Mouse (Mus musculus) gastrocnemius, adult 2 months (tissue): ENCODE measurements around the gene Blm. TPM values are rescaled to one million over a fixed set of nuclear protein-coding genes. Genes with fewer than 3 reads are reported as not detected.

Experiments used
- DNase-seq: peaks from one replicate; pipeline ENCODE4 v3.0.0; 2022
- H3K27ac ChIP-seq: fragments of 200-600 bp; 2 replicates; pipeline ENCODE4 v1.8.1; 2022; ENCODE audit warnings: mild to moderate bottlenecking
- H3K4me3 ChIP-seq: fragments of 200-600 bp; 2 replicates; pipeline ENCODE4 v1.8.1; 2022; ENCODE audit warnings: mild to moderate bottlenecking, moderate library complexity
- CTCF ChIP-seq: fragments of 200-600 bp; IDR thresholded peaks from 2 replicates; pipeline ENCODE4 v1.8.1; 2022; ENCODE audit warnings: antibody characterized with exemption, mild to moderate bottlenecking, moderate library complexity
- intact Hi-C: fragments of 180-260 bp; cut with DNase I; formaldehyde crosslinking; loops from one replicate; pipeline ENCODE4 v1.15.1; 2025
- total RNA-seq, 2 experiments: library from RNA; stranded (reverse); gene quantifications; 2 replicates each; pipeline ENCODE4 v1.2.3; 2021

Gene Blm
- total RNA-seq, 2 experiments from 2014 or later, result 1.0 TPM

DNA sequence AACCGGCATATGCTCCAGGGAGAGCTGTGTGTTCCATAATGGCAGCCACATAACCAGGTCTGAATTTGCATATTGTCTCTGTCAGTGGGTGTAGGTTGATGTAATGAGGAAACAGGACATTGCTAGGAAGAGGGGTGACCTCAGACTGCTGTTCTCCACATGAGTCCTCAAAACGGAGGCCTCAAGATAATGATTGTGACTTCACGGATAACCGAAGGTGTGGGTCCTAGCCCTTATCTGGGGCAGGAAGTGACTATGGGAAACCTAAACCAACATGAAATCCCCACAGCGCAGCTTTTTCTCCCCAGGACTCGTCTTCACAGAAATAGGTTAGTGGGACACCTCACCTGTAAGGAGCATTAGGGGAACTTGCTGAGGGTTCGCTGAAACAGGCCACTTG is 118.0 kb downstream of the Blm start:
- Histone ChIP-seq H3K4me3 (no peak overlapping the region), H3K27ac (no peak overlapping the region)
- intact Hi-C loops, result no loop called here
- no peak for DNase-seq
- TF ChIP-seq CTCF, result no peak

DNA sequence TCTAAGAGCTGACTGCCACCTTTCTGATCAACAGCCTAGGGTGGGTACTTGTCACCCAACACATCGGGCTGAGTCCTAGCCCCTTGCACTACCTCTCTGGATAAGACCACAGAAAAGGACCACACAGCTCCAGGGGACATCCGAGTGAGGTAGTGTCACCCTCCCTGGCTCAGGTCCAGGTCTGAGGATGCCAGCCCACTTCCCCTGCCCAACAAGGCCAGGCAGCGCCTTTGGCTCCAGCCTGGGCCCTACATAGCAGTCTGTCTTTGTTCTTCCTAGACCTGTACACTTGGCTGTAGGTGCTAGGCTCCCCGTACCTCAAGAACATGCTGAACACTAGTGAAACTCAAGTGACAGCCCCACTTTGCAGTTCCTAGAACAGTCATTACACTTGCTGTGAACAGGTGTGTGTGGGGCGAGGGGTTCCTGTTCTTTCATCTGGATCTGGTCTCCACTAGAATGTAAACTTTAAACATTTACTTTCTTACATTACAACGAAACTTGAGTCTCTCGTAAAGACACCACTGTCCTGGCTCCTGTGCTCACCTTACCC is 120.5 kb downstream of the Blm start:
- H3K27ac ChIP-seq, result peak overlapping the region; percentile 17; the same call in 1 of the 2 replicates
- no peak for TF ChIP-seq CTCF
- intact Hi-C loops, result no loop called here
- no peak overlapping the region for H3K4me3 ChIP-seq
- no peak for DNase-seq

DNA sequence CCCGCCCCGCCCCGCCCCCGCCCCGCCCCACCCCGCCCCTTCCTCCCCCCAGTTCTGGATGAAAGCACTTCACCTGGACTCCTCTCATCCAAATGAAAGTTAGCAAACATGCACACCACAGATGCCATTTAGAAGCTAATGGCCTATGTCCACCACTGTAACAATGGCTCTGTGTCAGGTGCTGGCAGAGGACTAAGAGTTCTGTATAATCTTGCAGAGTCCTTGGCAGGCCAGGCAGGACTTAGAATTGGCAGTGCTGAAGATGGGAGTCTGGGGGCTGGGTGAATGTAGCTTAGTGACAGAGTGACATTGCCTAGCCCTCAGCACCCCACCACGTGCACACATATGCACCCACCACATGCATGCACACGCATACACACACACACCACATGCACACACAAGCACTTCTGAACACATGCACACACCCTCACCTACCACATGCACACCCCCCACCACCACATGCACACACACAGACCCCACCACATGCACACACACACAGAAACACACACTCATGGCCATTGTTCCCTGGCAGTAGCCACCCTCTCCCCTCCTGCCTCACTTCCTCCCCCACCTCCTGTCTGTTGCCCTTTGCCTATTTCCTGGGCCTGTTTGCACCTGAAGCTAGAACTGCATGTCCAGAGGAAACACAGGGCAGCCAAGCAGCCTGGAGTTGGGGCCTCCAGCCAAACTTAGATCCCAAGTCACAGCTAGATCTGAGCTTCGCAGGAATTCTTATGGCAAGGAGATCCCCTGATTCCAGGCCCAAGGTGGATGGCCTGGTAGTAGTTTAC is 121.2 kb downstream of the Blm start:
- TF ChIP-seq CTCF, result no peak
- intact Hi-C loops, result no loop called here

DNA sequence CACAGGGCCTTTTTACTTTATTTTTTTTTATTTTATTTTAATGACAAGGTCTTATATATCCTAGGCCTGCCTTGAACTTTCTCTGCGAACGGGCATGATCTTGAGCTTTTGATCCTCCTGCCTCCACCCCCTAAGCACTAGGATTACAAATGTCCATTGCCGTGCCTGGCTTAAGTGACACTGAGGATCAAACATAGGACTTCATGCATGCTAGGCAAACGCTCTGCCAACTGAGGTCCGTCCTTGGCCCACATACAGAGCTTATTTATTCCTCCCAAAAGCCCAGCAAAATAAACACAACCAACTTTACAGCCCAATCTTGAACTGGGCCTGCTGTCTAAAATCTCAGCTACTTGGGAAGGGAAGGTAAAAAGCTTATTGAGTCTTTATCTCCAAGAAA is 122.1 kb downstream of the Blm start:
- intact Hi-C loops, result no loop called here
- DNase-seq, result no peak
- no peak overlapping the region for H3K4me3 ChIP-seq
- no peak for TF ChIP-seq CTCF
- no peak overlapping the region for H3K27ac ChIP-seq

More for the DNA sequence above, 121.2 kb downstream of the Blm start:
- Histone ChIP-seq H3K4me3 (no peak overlapping the region), H3K27ac (peak overlapping the region; percentile 17; the same call in 1 of the 2 replicates)
- no peak for DNase-seq

DNA sequence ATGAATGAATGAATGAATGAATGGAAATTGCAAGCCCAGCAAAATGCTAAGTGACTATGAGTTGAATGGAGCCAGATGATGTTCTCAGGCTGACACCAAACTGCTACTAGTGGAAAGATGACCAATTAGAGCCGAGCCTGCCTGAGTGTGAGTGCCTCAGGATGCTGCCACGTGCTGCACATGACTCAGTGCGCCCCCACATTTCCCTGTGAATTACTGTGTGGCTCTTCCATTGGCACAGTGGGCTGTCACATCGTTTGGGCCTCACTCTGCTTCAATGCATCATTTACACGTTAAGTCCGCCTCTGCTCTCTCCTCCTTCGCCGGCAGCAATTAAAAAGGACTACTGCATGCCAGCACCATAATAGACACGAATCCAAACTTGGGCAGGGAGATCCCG is 122.6 kb downstream of the Blm start:
- intact Hi-C loops, result no loop called here
- TF ChIP-seq CTCF, result no peak

DNA sequence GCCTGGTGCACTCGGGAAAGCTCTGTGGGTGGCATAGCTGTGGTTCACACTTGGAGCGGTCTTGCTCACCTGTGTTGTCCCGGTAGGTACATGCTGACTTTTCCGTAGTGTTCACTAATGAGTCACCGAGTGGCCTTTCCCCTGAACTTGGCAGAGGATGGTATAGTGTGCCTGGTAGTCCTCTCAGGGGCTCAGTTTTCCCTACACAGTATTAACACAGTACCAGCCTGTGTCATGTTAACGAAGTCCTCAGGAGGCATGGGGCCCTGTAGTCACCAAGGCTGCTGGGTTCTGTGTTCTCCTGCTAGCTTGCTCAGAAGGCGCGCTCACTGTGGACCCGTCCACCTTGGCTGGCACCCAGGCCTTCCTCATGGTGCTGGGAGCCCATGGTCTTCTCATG is 124.5 kb downstream of the Blm start:
- TF ChIP-seq CTCF, result no peak
- H3K4me3 ChIP-seq, result no peak overlapping the region
- no peak overlapping the region for H3K27ac ChIP-seq
- DNase-seq, result no peak
- intact Hi-C loops, result no loop called here

More for the DNA sequence above, 122.6 kb downstream of the Blm start:
- Histone ChIP-seq H3K4me3 (no peak overlapping the region), H3K27ac (no peak overlapping the region)
- DNase-seq, result no peak

DNA sequence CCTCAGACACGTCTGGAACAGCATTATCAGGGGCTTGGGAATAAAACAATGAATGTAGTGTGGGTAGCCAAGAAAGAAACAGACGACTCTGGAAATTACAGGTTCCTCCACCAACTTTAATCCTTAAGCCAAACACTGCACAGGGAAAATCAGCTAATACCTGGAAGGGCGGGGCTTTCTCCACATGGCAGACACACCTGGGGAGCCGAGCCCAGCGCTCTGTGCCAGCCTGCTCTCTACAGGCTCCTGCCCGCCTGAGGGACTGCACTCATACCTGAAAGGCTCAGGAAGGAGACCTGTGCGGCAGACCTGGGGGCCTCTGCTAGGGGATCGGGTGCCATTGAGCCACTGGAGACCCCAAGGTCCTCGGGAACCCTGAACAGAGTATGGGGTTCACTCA is 127.2 kb downstream of the Blm start:
- no peak for TF ChIP-seq CTCF
- Histone ChIP-seq H3K27ac (no peak overlapping the region), H3K4me3 (no peak overlapping the region)
- DNase-seq, result no peak
- intact Hi-C loops, result loop anchor here (5.0 kb wide), 1 partner anchor 50 kb away; no protein-coding TSS in a partner anchor

DNA sequence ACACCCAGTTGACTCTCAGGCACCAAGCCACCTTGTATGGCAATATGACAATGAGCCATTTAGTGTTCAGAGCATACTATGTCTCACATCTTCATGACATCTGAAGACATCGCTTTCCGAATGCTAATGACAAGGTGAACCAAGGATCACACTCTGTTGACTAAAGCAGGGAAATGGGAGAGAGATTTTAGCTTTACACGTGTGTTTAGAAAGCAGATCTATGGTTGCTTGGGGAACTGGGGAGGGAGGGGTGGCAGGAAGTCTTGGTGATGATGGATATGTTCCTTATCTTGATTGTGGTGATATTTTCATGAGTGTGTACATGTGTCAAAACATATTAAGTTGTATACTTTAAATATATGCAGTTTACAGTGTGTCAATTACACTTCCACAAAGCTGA is 128.7 kb downstream of the Blm start:
- H3K27ac ChIP-seq, result no peak overlapping the region
- TF ChIP-seq CTCF, result no peak
- no peak overlapping the region for H3K4me3 ChIP-seq
- intact Hi-C loops, result loop anchor here (5.0 kb wide), 1 partner anchor 51 kb away; no protein-coding TSS in a partner anchor
- no peak for DNase-seq

DNA sequence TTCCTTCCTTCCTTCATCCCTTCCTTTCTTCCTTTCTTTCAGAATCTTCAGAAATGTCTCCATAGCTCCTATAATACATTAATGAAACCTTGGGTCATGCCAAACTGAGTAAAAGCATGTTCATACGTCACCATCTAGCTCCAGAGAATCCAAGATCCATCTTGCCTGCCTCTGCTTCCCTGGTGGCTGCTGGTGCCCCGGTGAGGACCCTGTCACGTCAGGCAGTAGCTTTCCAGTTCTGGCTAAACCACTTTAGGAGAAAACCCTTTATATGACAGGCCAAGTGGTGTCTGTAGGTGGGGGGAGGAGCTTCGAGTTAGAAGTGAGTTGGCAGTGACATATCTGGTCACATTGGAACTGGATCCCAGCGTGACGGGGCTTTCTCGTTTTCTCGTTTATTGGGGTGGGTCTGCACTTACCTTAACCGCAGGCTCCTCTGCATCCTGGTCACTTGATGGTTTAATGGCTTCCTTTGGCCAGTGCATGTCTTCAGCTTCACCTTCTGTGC is 129.7 kb downstream of the Blm start, which contains the start of gene Furin:
Gene Furin, minus strand, starts transcription at position 249 of the 508 bp plus-strand sequence.
- no peak within 1 kb of the TSS for H3K4me3 ChIP-seq
- intact Hi-C loops, result loop anchor here (5.0 kb wide), 1 partner anchor 52 kb away; no protein-coding TSS in a partner anchor
- TF ChIP-seq CTCF, result no peak
- peak within 1 kb of the TSS; percentile 97 for H3K27ac ChIP-seq
- no peak for DNase-seq

Other genes starting within 250 kb of the Blm start
- under 1 TPM; 0.38 to 0.45 TPM for gene Prc1, start 240.7 kb downstream of the Blm start, total RNA-seq
- 1 to 10 TPM; 7.3 to 8.4 TPM for gene Rccd1, start 210.7 kb downstream of the Blm start, total RNA-seq
- 10 to 100 TPM; 12.3 to 12.7 TPM for gene Unc45a, start 194.1 kb downstream of the Blm start, total RNA-seq
- 10 to 100 TPM; 23.6 to 26.1 TPM for gene Hddc3, start 192.0 kb downstream of the Blm start, total RNA-seq
- 100 to 1,000 TPM; 111 to 161 TPM for gene Man2a2, start 163.7 kb downstream of the Blm start, total RNA-seq
- gene Fes, start 147.2 kb downstream of the Blm start, total RNA-seq, result 1 to 10 TPM; 2.6 to 3.9 TPM
- 10 to 100 TPM; 48.5 to 49.0 TPM for gene Furin, start 129.7 kb downstream of the Blm start, total RNA-seq
- gene Crtc3, start 153.8 kb upstream of the Blm start, total RNA-seq, result 10 to 100 TPM; 12.0 to 13.1 TPM